Mouse (Mus musculus): ENCODE data around the gene Bcl2l13.

The Bcl2l13 gene

GRCm38 (mm10) chr6:120835474-120836374 lies at the start of gene Bcl2l13:
TSS of gene Bcl2l13 (plus strand) at chr6:120836212.
- TF ChIP-seq GATA4 (IDR thresholded peaks at IDR 0.05; ENCODE audit: insufficient replicate concordance, low read length): peak; percentile 63; the same call in 1 of the 2 replicates

- TF ChIP-seq GATA4 (IDR thresholded peaks at IDR 0.05; ENCODE audit: insufficient replicate concordance, low read length): no peak
Observed at GRCm38 (mm10) chr6:120788068-120788607, 47.9 kb upstream of the Bcl2l13 start.

- no peak for TF ChIP-seq GATA4 (IDR thresholded peaks at IDR 0.05; ENCODE audit: insufficient replicate concordance, low read length)
Observed at GRCm38 (mm10) chr6:120788904-120789303, 47.1 kb upstream of the Bcl2l13 start.

GRCm38 (mm10) chr6:120790153-120790552 lies 45.9 kb upstream of the Bcl2l13 start:
- no peak for TF ChIP-seq GATA4 (IDR thresholded peaks at IDR 0.05; ENCODE audit: insufficient replicate concordance, low read length)

- no peak for TF ChIP-seq GATA4 (IDR thresholded peaks at IDR 0.05; ENCODE audit: insufficient replicate concordance, low read length)
Observed at GRCm38 (mm10) chr6:120790717-120791116, 45.3 kb upstream of the Bcl2l13 start.

- TF ChIP-seq GATA4 (IDR thresholded peaks at IDR 0.05; ENCODE audit: insufficient replicate concordance, low read length): no peak
Observed at GRCm38 (mm10) chr6:120792947-120793346, 43.1 kb upstream of the Bcl2l13 start.

GRCm38 (mm10) chr6:120795422-120796086 lies 40.5 kb upstream of the Bcl2l13 start:
- no peak for TF ChIP-seq GATA4 (IDR thresholded peaks at IDR 0.05; ENCODE audit: insufficient replicate concordance, low read length)

GRCm38 (mm10) chr6:120796111-120796510 lies 39.9 kb upstream of the Bcl2l13 start:
- TF ChIP-seq GATA4 (IDR thresholded peaks at IDR 0.05; ENCODE audit: insufficient replicate concordance, low read length): no peak

GRCm38 (mm10) chr6:120798019-120798418 lies 38.0 kb upstream of the Bcl2l13 start:
- no peak for TF ChIP-seq GATA4 (IDR thresholded peaks at IDR 0.05; ENCODE audit: insufficient replicate concordance, low read length)

- no peak for TF ChIP-seq GATA4 (IDR thresholded peaks at IDR 0.05; ENCODE audit: insufficient replicate concordance, low read length)
Observed at GRCm38 (mm10) chr6:120798905-120799304, 37.1 kb upstream of the Bcl2l13 start.

- no peak for TF ChIP-seq GATA4 (IDR thresholded peaks at IDR 0.05; ENCODE audit: insufficient replicate concordance, low read length)
Observed at GRCm38 (mm10) chr6:120799581-120800041, 36.4 kb upstream of the Bcl2l13 start.

GRCm38 (mm10) chr6:120806999-120807737 lies 28.8 kb upstream of the Bcl2l13 start:
- TF ChIP-seq GATA4 (IDR thresholded peaks at IDR 0.05; ENCODE audit: insufficient replicate concordance, low read length): no peak

GRCm38 (mm10) chr6:120807738-120808081 lies 28.3 kb upstream of the Bcl2l13 start:
- no peak for TF ChIP-seq GATA4 (IDR thresholded peaks at IDR 0.05; ENCODE audit: insufficient replicate concordance, low read length)

- no peak for TF ChIP-seq GATA4 (IDR thresholded peaks at IDR 0.05; ENCODE audit: insufficient replicate concordance, low read length)
Observed at GRCm38 (mm10) chr6:120819294-120819693, 16.7 kb upstream of the Bcl2l13 start.

GRCm38 (mm10) chr6:120820144-120820543 lies 15.9 kb upstream of the Bcl2l13 start:
- no peak for TF ChIP-seq GATA4 (IDR thresholded peaks at IDR 0.05; ENCODE audit: insufficient replicate concordance, low read length)

Measured in liver, adult (tissue).